Mouse (Mus musculus) hindbrain, embryonic 13.5 days (tissue): ENCODE results near the gene Vtcn1. TPM values are rescaled to one million over a fixed set of nuclear protein-coding genes. Genes with fewer than 3 reads are reported as not detected.

ENCODE experiments used
- ATAC-seq: fragments of 200-750 bp; cut with Nextera tagmentation; 2 replicates; pipeline ENCODE4 v1.8.0; 2017; ENCODE audit warnings: moderate TSS enrichment; ENCODE audit not compliant: low FRiP score
- H3K27ac ChIP-seq: fragments of 300-500 bp; sonication (generic); 2 replicates; pipeline ENCODE4 v1.5.1; 2015; ENCODE audit warnings: inconsistent platforms, mild to moderate bottlenecking, moderate library complexity
- H3K27me3 ChIP-seq: fragments of 300-500 bp; sonication (generic); 2 replicates; pipeline ENCODE4 v1.6.1; 2015; ENCODE audit warnings: mild to moderate bottlenecking, inconsistent platforms
- H3K36me3 ChIP-seq: fragments of 300-500 bp; sonication (generic); 2 replicates; pipeline ENCODE4 v1.6.1; 2015; ENCODE audit warnings: mild to moderate bottlenecking, inconsistent platforms
- H3K4me1 ChIP-seq: fragments of 300-500 bp; sonication (generic); replicated peaks from 2 replicates; pipeline ENCODE4 v1.6.1; 2015; ENCODE audit warnings: inconsistent platforms
- H3K4me2 ChIP-seq: fragments of 300-500 bp; sonication (generic); 2 replicates; pipeline ENCODE4 v1.6.1; 2015; ENCODE audit warnings: inconsistent platforms, mild to moderate bottlenecking, moderate library complexity
- H3K4me3 ChIP-seq: fragments of 300-500 bp; sonication (generic); 2 replicates; pipeline ENCODE4 v1.5.1; 2015; ENCODE audit warnings: mild to moderate bottlenecking, inconsistent platforms
- H3K9ac ChIP-seq: fragments of 300-500 bp; sonication (generic); 2 replicates; pipeline ENCODE4 v1.6.1; 2015; ENCODE audit warnings: mild to moderate bottlenecking, inconsistent platforms
- H3K9me3 ChIP-seq: fragments of 300-500 bp; sonication (generic); 2 replicates; pipeline ENCODE4 v1.6.1; 2016; ENCODE audit warnings: inconsistent platforms
- WGBS: fragments of 180-500 bp; shearing (Covaris S2); methylation state at CpG from one replicate; pipeline ENCODE4 v1.1.7; 2015; 5-methylcytosine and 5-hydroxymethylcytosine counted together
- polyA plus RNA-seq: library from polyadenylated mRNA; unstranded; fragments of >200 nt; fragmentation: Nextera tagmentation; extraction: Ambion mirVana; gene quantifications from 2 replicates; pipeline ENCODE4 v1.2.1, GENCODE M21; 2015

Gene Vtcn1
- polyA plus RNA-seq, 1 experiment from 2014 or later, result not detected

GRCm38 (mm10) chr3:100908594-100908993 is 83.3 kb downstream of the Vtcn1 start:
- 58% methylated on average over 6 of the region's 6 CpGs for WGBS
- ATAC-seq, result no peak

GRCm38 (mm10) chr3:100910621-100911020 is 85.4 kb downstream of the Vtcn1 start:
- H3K4me1 ChIP-seq, result 0 out of 2 replicates have a peak, but pooled peaks cover 3% of the 10 kb centered on the region
- H3K27ac ChIP-seq, result no peak overlapping the region
- no peak overlapping the region for H3K4me2 ChIP-seq
- no peaks in the 10 kb centered on the region for H3K36me3 ChIP-seq
- no peaks in the 10 kb centered on the region for H3K9me3 ChIP-seq
- no peak overlapping the region for H3K4me3 ChIP-seq
- H3K27me3 ChIP-seq, result no peaks in the 10 kb centered on the region
- ATAC-seq, result no peak
- no peak overlapping the region for H3K9ac ChIP-seq
- 64% methylated on average over 5 of the region's 5 CpGs for WGBS

More at GRCm38 (mm10) chr3:100908594-100908993, 83.3 kb downstream of the Vtcn1 start:
- no peaks in the 10 kb centered on the region for H3K9me3 ChIP-seq
- H3K27ac ChIP-seq, result no peak overlapping the region
- H3K36me3 ChIP-seq, result no peaks in the 10 kb centered on the region
- 0 out of 2 replicates have a peak, but pooled peaks cover 3% of the 10 kb centered on the region for H3K4me1 ChIP-seq
- no peaks in the 10 kb centered on the region for H3K27me3 ChIP-seq
- H3K4me3 ChIP-seq, result no peak overlapping the region
- no peak overlapping the region for H3K9ac ChIP-seq
- H3K4me2 ChIP-seq, result no peak overlapping the region

- no peaks in the 10 kb centered on the region for H3K9me3 ChIP-seq
- H3K9ac ChIP-seq, result no peak overlapping the region
- WGBS, result 83% methylated on average over 9 of the region's 9 CpGs
- no peak overlapping the region for H3K4me3 ChIP-seq
- no peak overlapping the region for H3K4me2 ChIP-seq
- no peak for ATAC-seq
- no peak overlapping the region for H3K27ac ChIP-seq
- no peaks in the 10 kb centered on the region for H3K36me3 ChIP-seq
- 0 out of 2 replicates have a peak, but pooled peaks cover 3% of the 10 kb centered on the region for H3K4me1 ChIP-seq
- no peaks in the 10 kb centered on the region for H3K27me3 ChIP-seq
These were observed 85.8 kb downstream of the Vtcn1 start for GRCm38 (mm10) chr3:100911026-100911425.

- Histone ChIP-seq H3K4me2 (no peak overlapping the region), H3K9ac (no peak overlapping the region), H3K4me1 (0 out of 2 replicates have a peak, but pooled peaks cover 3% of the 10 kb centered on the region), H3K36me3 (no peaks in the 10 kb centered on the region), H3K9me3 (no peaks in the 10 kb centered on the region), H3K4me3 (no peak overlapping the region), H3K27me3 (no peaks in the 10 kb centered on the region), H3K27ac (no peak overlapping the region)
- 79% methylated on average over 7 of the region's 7 CpGs for WGBS
- ATAC-seq, result peak; percentile 60; the same call in 1 of the 2 replicates
These were observed 86.4 kb downstream of the Vtcn1 start for GRCm38 (mm10) chr3:100911498-100912213.

- H3K9me3 ChIP-seq, result no peaks in the 10 kb centered on the region
- H3K4me2 ChIP-seq, result no peak overlapping the region
- H3K9ac ChIP-seq, result no peak overlapping the region
- no peaks in the 10 kb centered on the region for H3K27me3 ChIP-seq
- 21% methylated on average over 7 of the region's 7 CpGs for WGBS
- no peak overlapping the region for H3K4me3 ChIP-seq
- no peak overlapping the region for H3K27ac ChIP-seq
- peaks cover 6% of the 10 kb centered on the region for H3K4me1 ChIP-seq
- no peaks in the 10 kb centered on the region for H3K36me3 ChIP-seq
- ATAC-seq, result no peak
These were observed 91.6 kb downstream of the Vtcn1 start for GRCm38 (mm10) chr3:100916844-100917243.

GRCm38 (mm10) chr3:100920611-100921140 is 95.4 kb downstream of the Vtcn1 start:
- Histone ChIP-seq H3K27me3 (no peaks in the 10 kb centered on the region), H3K36me3 (peaks cover 8% of the 10 kb centered on the region), H3K4me2 (no peak overlapping the region), H3K27ac (no peak overlapping the region), H3K4me3 (no peak overlapping the region), H3K9ac (no peak overlapping the region), H3K4me1 (peaks cover 37% of the 10 kb centered on the region), H3K9me3 (no peaks in the 10 kb centered on the region)
- no peak for ATAC-seq
- WGBS, result 83% methylated on average over 9 of the region's 9 CpGs

- ATAC-seq, result peak; percentile 99
- Histone ChIP-seq H3K9ac (peak within 1 kb of the TSS; percentile 81), H3K36me3 (peaks cover 8% of the 10 kb centered on the region), H3K9me3 (no peaks in the 10 kb centered on the region), H3K4me1 (peaks cover 49% of the 10 kb centered on the region), H3K4me2 (peak within 1 kb of the TSS; percentile 71), H3K4me3 (peak within 1 kb of the TSS; percentile 53), H3K27me3 (no peaks in the 10 kb centered on the region), H3K27ac (peak within 1 kb of the TSS; percentile 84)
- under 1% methylated on average over 39 of the region's 39 CpGs for WGBS
These were observed 96.7 kb downstream of the Vtcn1 start, which contains the start of gene Trim45 for GRCm38 (mm10) chr3:100921825-100922505. Gene Trim45, plus strand, starts transcription at chr3:100922202.

- 39% methylated on average over 28 of the region's 28 CpGs for WGBS
- H3K4me2 ChIP-seq, result peak overlapping the region; percentile 71
These were observed 97.5 kb downstream of the Vtcn1 start for GRCm38 (mm10) chr3:100922506-100923375.

GRCm38 (mm10) chr3:100924065-100924732 is 98.9 kb downstream of the Vtcn1 start:
- no peak overlapping the region for H3K27ac ChIP-seq
- no peak overlapping the region for H3K9ac ChIP-seq
- H3K4me3 ChIP-seq, result no peak overlapping the region
- no peaks in the 10 kb centered on the region for H3K27me3 ChIP-seq
- 81% methylated on average over 6 of the region's 6 CpGs for WGBS
- ATAC-seq, result no peak
- peaks cover 58% of the 10 kb centered on the region for H3K4me1 ChIP-seq
- H3K4me2 ChIP-seq, result peak overlapping the region; percentile 71
- H3K9me3 ChIP-seq, result no peaks in the 10 kb centered on the region
- H3K36me3 ChIP-seq, result peaks cover 24% of the 10 kb centered on the region

More at GRCm38 (mm10) chr3:100922506-100923375, 97.5 kb downstream of the Vtcn1 start:
- Histone ChIP-seq H3K9me3 (no peaks in the 10 kb centered on the region), H3K27ac (peak overlapping the region; percentile 84), H3K9ac (peak overlapping the region; percentile 81), H3K36me3 (peaks cover 10% of the 10 kb centered on the region), H3K27me3 (no peaks in the 10 kb centered on the region), H3K4me3 (peak overlapping the region; percentile 53), H3K4me1 (peaks cover 54% of the 10 kb centered on the region)
- ATAC-seq, result peak; percentile 70

- ATAC-seq, result no peak
- Histone ChIP-seq H3K4me3 (no peak overlapping the region), H3K27me3 (no peaks in the 10 kb centered on the region), H3K9me3 (no peaks in the 10 kb centered on the region), H3K36me3 (peaks cover 34% of the 10 kb centered on the region), H3K27ac (no peak overlapping the region), H3K9ac (no peak overlapping the region), H3K4me2 (no peak overlapping the region), H3K4me1 (peaks cover 58% of the 10 kb centered on the region)
- WGBS, result 88% methylated on average over 16 of the region's 16 CpGs
These were observed 99.9 kb downstream of the Vtcn1 start for GRCm38 (mm10) chr3:100925176-100925575.

GRCm38 (mm10) chr3:100931332-100932076 is 106.2 kb downstream of the Vtcn1 start:
- no peak for ATAC-seq

More at GRCm38 (mm10) chr3:100931332-100932076, 106.2 kb downstream of the Vtcn1 start:
- Histone ChIP-seq H3K36me3 (peaks cover 85% of the 10 kb centered on the region), H3K4me2 (no peak overlapping the region), H3K27ac (no peak overlapping the region), H3K27me3 (no peaks in the 10 kb centered on the region), H3K9me3 (no peaks in the 10 kb centered on the region), H3K4me3 (no peak overlapping the region), H3K4me1 (peaks cover 13% of the 10 kb centered on the region), H3K9ac (no peak overlapping the region)
- 94% methylated on average over 23 of the region's 23 CpGs for WGBS
